Mouse (Mus musculus) lung, adult 2 months (tissue): ENCODE results near the gene Ear1.
"Not testable (repeated sequence)": the region's sequence is repeated elsewhere in the genome, so short reads cannot be mapped to it uniquely, and the experiment has no call there.

Experiments
- CTCF ChIP-seq: fragments of 200-500 bp; IDR thresholded peaks from 2 replicates; pipeline ENCODE4 v1.5.1; 2011; ENCODE audit warnings: mild to moderate bottlenecking, low read length, control low read depth; ENCODE audit not compliant: insufficient read depth
- POLR2A ChIP-seq: fragments of 200-500 bp; IDR thresholded peaks from 2 replicates; pipeline ENCODE4 v1.6.1; 2011; ENCODE audit warnings: low read depth, mild to moderate bottlenecking, control low read depth, low read length, borderline replicate concordance; ENCODE audit errors: extremely low read depth

DNA sequence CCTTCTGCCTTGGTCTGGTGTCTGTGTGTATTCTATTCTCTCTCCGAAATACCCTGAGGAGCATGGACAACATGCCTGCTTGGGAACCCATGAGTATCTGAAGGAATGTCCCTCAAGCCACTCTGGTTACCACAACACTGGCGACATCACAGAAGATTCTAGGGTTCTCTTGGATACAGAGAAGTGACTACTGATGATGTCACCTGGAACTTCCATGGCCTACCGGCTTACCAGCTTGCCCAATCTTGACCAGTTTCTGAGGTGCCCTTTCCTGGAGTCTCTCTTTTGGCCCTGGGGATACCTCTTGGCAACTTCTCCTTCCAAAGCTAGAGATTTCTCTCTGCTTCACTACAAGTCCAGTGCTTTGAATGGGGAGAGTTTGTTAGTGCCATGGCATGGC lies 90.7 kb downstream of the Ear1 start, which contains the start of gene Gm8180:
- not testable (repeated sequence) for TF ChIP-seq POLR2A, CTCF
